In genomic region chr1:86703300-86703964, GRCm38 (mm10) we compare ENCODE assay signal across 8 mouse cellular contexts. TPM values are rescaled to one million over a fixed set of nuclear protein-coding genes. Genes with fewer than 3 reads are reported as not detected.
A peak's percentile ranks its signal among the peaks of the same experiment; 100 is the strongest.
DNase-seq lines count a peak whose midpoint lies in the region; ATAC-seq and TF ChIP-seq lines count a peak whose summit lies in the region.

TSS of gene Dis3l2 (plus strand) at chr1:86703808.

- peaks cover 2% of the 10 kb centered on the region; the same call in 1 of the 2 replicates for H3K4me1 ChIP-seq in bone marrow, adult 2 months (ENCODE audit: control insufficient read depth, insufficient read depth, low read length)
- H3K4me1 ChIP-seq in embryonic facial prominence, embryonic 15.5 days: peaks cover 9% of the 10 kb centered on the region
- H3K4me1 ChIP-seq in kidney, embryonic 14.5 days (ENCODE audit: control insufficient read depth, insufficient read depth, low read length): 0 out of 2 replicates have a peak, but pooled peaks cover 5% of the 10 kb centered on the region
- H3K4me1 ChIP-seq in limb, embryonic 15.5 days: peaks cover 9% of the 10 kb centered on the region

- H3K36me3 ChIP-seq in embryonic facial prominence, embryonic 15.5 days: no peaks in the 10 kb centered on the region
- no peaks in the 10 kb centered on the region for H3K36me3 ChIP-seq in kidney, embryonic 14.5 days (ENCODE audit: control insufficient read depth, insufficient read depth, low read length)
- no peaks in the 10 kb centered on the region for H3K36me3 ChIP-seq in limb, embryonic 15.5 days

- peak; percentile 20; the same call in 1 of the 2 replicates for TF ChIP-seq POLR2A in bone marrow, adult 2 months (IDR thresholded peaks at IDR 0.05; ENCODE audit: borderline replicate concordance, control insufficient read depth, low read depth, low read length)

- peak; percentile 76 for DNase-seq in 416B (ENCODE audit: low read depth)
- DNase-seq in heart, adult 9 months (ENCODE audit: low spot score in 2 of 2): peak; percentile 76 to 77
- peak; percentile 21 to 43 for DNase-seq in monocyte, adult 2 months (ENCODE audit: low read depth in 1 of 2, low spot score in 2 of 2)
- DNase-seq in spleen, postnatal 36 days (ENCODE audit: low spot score in 2 of 2): peak; percentile 71 to 77

- ATAC-seq in embryonic facial prominence, embryonic 15.5 days (ENCODE audit: insufficient number of reproducible peaks, low FRiP score, low TSS enrichment, low read depth): peak; percentile 91
- peak; percentile 96 for ATAC-seq in kidney, embryonic 14.5 days (ENCODE audit: low FRiP score, low TSS enrichment)
- ATAC-seq in limb, embryonic 15.5 days (ENCODE audit: insufficient number of reproducible peaks, low FRiP score, low TSS enrichment, low read depth): peak; percentile 80; the same call in 1 of the 2 replicates

- peak within 1 kb of the TSS; percentile 60 for H3K27ac ChIP-seq in bone marrow, adult 2 months (ENCODE audit: control insufficient read depth, insufficient read depth, low read depth, low read length, poor library complexity)
- H3K27ac ChIP-seq in embryonic facial prominence, embryonic 15.5 days (replicated peaks): peak within 1 kb of the TSS; percentile 77
- H3K27ac ChIP-seq in kidney, embryonic 14.5 days (ENCODE audit: low read depth, low read length): peak within 1 kb of the TSS; percentile 90
- H3K27ac ChIP-seq in limb, embryonic 15.5 days: peak within 1 kb of the TSS; percentile 82

- no peaks in the 10 kb centered on the region for H3K27me3 ChIP-seq in embryonic facial prominence, embryonic 15.5 days
- no peaks in the 10 kb centered on the region for H3K27me3 ChIP-seq in kidney, embryonic 14.5 days (ENCODE audit: control insufficient read depth, insufficient read depth, low read length)
- no peaks in the 10 kb centered on the region for H3K27me3 ChIP-seq in limb, embryonic 15.5 days

- peak within 1 kb of the TSS; percentile 58 for H3K4me3 ChIP-seq in bone marrow, adult 2 months (replicated peaks; ENCODE audit: control insufficient read depth, low read depth, low read length)
- peak within 1 kb of the TSS; percentile 64 for H3K4me3 ChIP-seq in embryonic facial prominence, embryonic 15.5 days (replicated peaks)
- H3K4me3 ChIP-seq in kidney, embryonic 14.5 days (ENCODE audit: low read length): peak within 1 kb of the TSS; percentile 96
- peak within 1 kb of the TSS; percentile 73 for H3K4me3 ChIP-seq in limb, embryonic 15.5 days

- H3K4me2 ChIP-seq in embryonic facial prominence, embryonic 15.5 days (replicated peaks): peak within 1 kb of the TSS; percentile 66
- peak within 1 kb of the TSS; percentile 51 for H3K4me2 ChIP-seq in kidney, embryonic 14.5 days (replicated peaks; ENCODE audit: low read depth, low read length)
- H3K4me2 ChIP-seq in limb, embryonic 15.5 days: peak within 1 kb of the TSS; percentile 75

- H3K9me3 ChIP-seq in embryonic facial prominence, embryonic 15.5 days (replicated peaks): no peaks in the 10 kb centered on the region
- no peaks in the 10 kb centered on the region for H3K9me3 ChIP-seq in kidney, embryonic 14.5 days (ENCODE audit: control insufficient read depth, low read length)
- H3K9me3 ChIP-seq in limb, embryonic 15.5 days: no peaks in the 10 kb centered on the region

- WGBS in bone marrow, adult 2 months: 3% methylated on average over 54 of the region's 54 CpGs
- 2% methylated on average over 53 of the region's 54 CpGs for WGBS in embryonic facial prominence, embryonic 15.5 days
- 2% methylated on average over 54 of the region's 54 CpGs for WGBS in kidney, embryonic 14.5 days
- 3% methylated on average over 54 of the region's 54 CpGs for WGBS in limb, embryonic 15.5 days

- H3K9ac ChIP-seq in embryonic facial prominence, embryonic 15.5 days: peak within 1 kb of the TSS; percentile 41
- H3K9ac ChIP-seq in kidney, embryonic 14.5 days (ENCODE audit: low read depth, low read length): peak within 1 kb of the TSS; percentile 96
- H3K9ac ChIP-seq in limb, embryonic 15.5 days: peak within 1 kb of the TSS; percentile 84

- no peak for TF ChIP-seq CTCF in bone marrow, adult 2 months (IDR thresholded peaks at IDR 0.05; ENCODE audit: control insufficient read depth, insufficient read depth, low read length)

RNA-seq across cellular contexts. Expression of gene Dis3l2, which starts in this region (rescaled TPM):
- polyA plus RNA-seq in bone marrow, adult 2 months (2011; ENCODE audit: insufficient read depth, insufficient read length, low replicate concordance, missing spikeins): 2.9 and 7.5 TPM in 2 replicates
- 25.0 and 26.0 TPM in 2 replicates for polyA plus RNA-seq in embryonic facial prominence, embryonic 15.5 days (2015; fragmentation: Nextera tagmentation; extraction: Ambion mirVana)
- polyA plus RNA-seq in kidney, embryonic 14.5 days (2014; fragmentation: Nextera tagmentation; extraction: Ambion mirVana): 23.2 and 32.1 TPM in 2 replicates
- 24.9 and 25.0 TPM in 2 replicates for polyA plus RNA-seq in limb, embryonic 15.5 days (2015; fragmentation: Nextera tagmentation; extraction: Ambion mirVana)

Comparison
In these comparisons a context has a peak if more than half of its experiments do, and no peak if none do; other contexts are left out.
1. Peak in every context shown above with its lines: DNase-seq, ATAC-seq, H3K4me3 ChIP-seq and H3K27ac ChIP-seq.
2. H3K9ac ChIP-seq: peak in every context shown above with its lines; median percentile 96 in kidney, embryonic 14.5 days; 84 in limb, embryonic 15.5 days; 41 in embryonic facial prominence, embryonic 15.5 days.